ENCODE assay signal across 27 mouse cellular contexts in genomic region chr5:64419395-64419794, GRCm38 (mm10).
"Had no signal": no experiment of that assay in that cellular context is flagged by ENCODE, and none has a peak within 500 bp of the region (broad histone marks: within the 10 kb centered on the region; RNA-seq: fewer than 3 reads in every experiment).

No protein-coding gene starts in this region.

- H3K9me3 ChIP-seq: heart, embryonic 10.5 days; intestine, embryonic 15.5 days; limb, embryonic 10.5 days; limb, embryonic 12.5 days had no signal

- H3K4me1 ChIP-seq: heart, embryonic 10.5 days; heart, embryonic 12.5 days had no signal

- H3K36me3 ChIP-seq: heart, embryonic 10.5 days; heart, embryonic 12.5 days; hindbrain, embryonic 10.5 days; hindbrain, embryonic 12.5 days; intestine, embryonic 15.5 days; limb, embryonic 10.5 days; limb, embryonic 12.5 days had no signal

- H3K4me2 ChIP-seq: heart, embryonic 12.5 days; hindbrain, embryonic 12.5 days; hindbrain, embryonic 14.5 days; intestine, embryonic 15.5 days; limb, embryonic 12.5 days; liver, embryonic 11.5 days had no signal

- H3K9ac ChIP-seq: heart, embryonic 12.5 days; hindbrain, embryonic 12.5 days; hindbrain, embryonic 14.5 days; intestine, embryonic 15.5 days; limb, embryonic 12.5 days; liver, embryonic 14.5 days had no signal

- ATAC-seq: hindbrain, embryonic 16.5 days; inflammation-experienced regulatory T-cells, adult 6 months; intestine, embryonic 15.5 days; intestine, postnatal 0 days had no signal

- H3K27ac ChIP-seq: gastrocnemius, adult 2 months; heart, embryonic 10.5 days; hindbrain, embryonic 10.5 days; hindbrain, embryonic 12.5 days; hindbrain, embryonic 14.5 days; intestine, embryonic 15.5 days; layer of hippocampus, adult 2 months; limb, embryonic 10.5 days; limb, embryonic 12.5 days; liver, embryonic 14.5 days had no signal

- H3K27me3 ChIP-seq: heart, embryonic 12.5 days; hindbrain, embryonic 12.5 days; intestine, embryonic 15.5 days; limb, embryonic 12.5 days had no signal

- H3K4me3 ChIP-seq: gastrocnemius, adult 2 months; heart, embryonic 10.5 days; heart, embryonic 12.5 days; hindbrain, embryonic 10.5 days; hindbrain, embryonic 12.5 days; intestine, embryonic 15.5 days; layer of hippocampus, adult 2 months; limb, embryonic 10.5 days; limb, embryonic 12.5 days had no signal

- DNase-seq: gastrocnemius, adult 2 months; gastrocnemius, postnatal 10 days; gastrocnemius, postnatal 25 days; heart, adult 18-20 months; heart, postnatal 10 days; heart, postnatal 4 days; kidney, adult 2 months; kidney, adult 9 months; kidney, postnatal 10 days; kidney, postnatal 25 days; kidney, postnatal 4 days; layer of hippocampus, postnatal 36 days; liver had no signal
